Mouse (Mus musculus) frontal cortex, adult (tissue): ENCODE data around the gene Hcn2.
"Not testable (repeated sequence)": the region's sequence is repeated elsewhere in the genome, so short reads cannot be mapped to it uniquely, and the experiment has no call there.

Experiments
- ATAC-seq: cut with Nextera tagmentation; 2 replicates; pipeline ENCODE4 v1.9.2; 2017; ENCODE audit warnings: mild to moderate bottlenecking, moderate library complexity, mixed read lengths; ENCODE audit not compliant: low TSS enrichment

Hcn2 gene

GRCm38 (mm10) chr10:79687513-79687912, 28.9 kb upstream of the Hcn2 start:
- no peak for ATAC-seq

- no peak for ATAC-seq
Measured at GRCm38 (mm10) chr10:79688720-79689119, 27.7 kb upstream of the Hcn2 start, which contains the start of gene Gzmm. TSS of gene Gzmm (plus strand) at chr10:79689020.

GRCm38 (mm10) chr10:79689178-79689577, 27.3 kb upstream of the Hcn2 start:
- no peak for ATAC-seq

- ATAC-seq = no peak
Measured at GRCm38 (mm10) chr10:79691986-79692548, 24.4 kb upstream of the Hcn2 start.

- ATAC-seq = no peak
Measured at GRCm38 (mm10) chr10:79693580-79694378, 22.7 kb upstream of the Hcn2 start.

GRCm38 (mm10) chr10:79694379-79694655, 22.1 kb upstream of the Hcn2 start:
- ATAC-seq = no peak

GRCm38 (mm10) chr10:79695231-79696128, 21.0 kb upstream of the Hcn2 start:
- peak; percentile 81 for ATAC-seq

GRCm38 (mm10) chr10:79696129-79696651, 20.2 kb upstream of the Hcn2 start:
- ATAC-seq = no peak

- ATAC-seq = no peak
Measured at GRCm38 (mm10) chr10:79697916-79698315, 18.5 kb upstream of the Hcn2 start.

GRCm38 (mm10) chr10:79698459-79698858, 18.0 kb upstream of the Hcn2 start:
- ATAC-seq = no peak

- ATAC-seq = no peak
Measured at GRCm38 (mm10) chr10:79700676-79701075, 15.8 kb upstream of the Hcn2 start.

GRCm38 (mm10) chr10:79701443-79702129, 14.8 kb upstream of the Hcn2 start:
- ATAC-seq = no peak

- not testable (repeated sequence) for ATAC-seq
Measured at GRCm38 (mm10) chr10:79702970-79703369, 13.5 kb upstream of the Hcn2 start.

GRCm38 (mm10) chr10:79703541-79703940, 12.9 kb upstream of the Hcn2 start:
- ATAC-seq = no peak

- peak; percentile 91 for ATAC-seq
Measured at GRCm38 (mm10) chr10:79704065-79704969, 12.1 kb upstream of the Hcn2 start, which contains the start of gene Bsg. TSS of gene Bsg (plus strand) at chr10:79704491.

GRCm38 (mm10) chr10:79704970-79705360, 11.5 kb upstream of the Hcn2 start:
- ATAC-seq = no peak

- ATAC-seq = no peak
Measured at GRCm38 (mm10) chr10:79705951-79706350, 10.5 kb upstream of the Hcn2 start.

- ATAC-seq = no peak
Measured at GRCm38 (mm10) chr10:79706406-79707094, 9.9 kb upstream of the Hcn2 start.

- no peak for ATAC-seq
Measured at GRCm38 (mm10) chr10:79707162-79707561, 9.3 kb upstream of the Hcn2 start.

- ATAC-seq = no peak
Measured at GRCm38 (mm10) chr10:79707759-79708158, 8.7 kb upstream of the Hcn2 start.
